ENCODE assay signal across 8 mouse cellular contexts in genomic region chr16:18411026-18411649, GRCm38 (mm10). TPM values are rescaled to one million over a fixed set of nuclear protein-coding genes. Genes with fewer than 3 reads are reported as not detected.
DNase-seq lines count a peak whose midpoint lies in the region; ATAC-seq and TF ChIP-seq lines count a peak whose summit lies in the region.

No protein-coding gene starts in this region.

- TF ChIP-seq POLR2A in bone marrow, adult 2 months (IDR thresholded peaks at IDR 0.05; ENCODE audit: borderline replicate concordance, control insufficient read depth, low read depth, low read length) = no peak

- H3K27ac ChIP-seq in forebrain, embryonic 13.5 days = no peak overlapping the region; the same call in 1 of the 2 replicates
- H3K27ac ChIP-seq in forebrain, embryonic 15.5 days (replicated peaks) = no peak overlapping the region
- peak overlapping the region; percentile 14 for H3K27ac ChIP-seq in bone marrow, adult 2 months (ENCODE audit: control insufficient read depth, insufficient read depth, low read depth, low read length, poor library complexity)
- peak overlapping the region; percentile 60 for H3K27ac ChIP-seq in hindbrain, embryonic 13.5 days
- peak overlapping the region; percentile 98 for H3K27ac ChIP-seq in macrophage

- H3K36me3 ChIP-seq in forebrain, embryonic 13.5 days (ENCODE audit: poor library complexity, severe bottlenecking) = peaks cover 53% of the 10 kb centered on the region
- H3K36me3 ChIP-seq in forebrain, embryonic 15.5 days = peaks cover 10% of the 10 kb centered on the region; the same call in 1 of the 2 replicates
- H3K36me3 ChIP-seq in hindbrain, embryonic 13.5 days = peaks cover 40% of the 10 kb centered on the region
- H3K36me3 ChIP-seq in macrophage (ENCODE audit: inconsistent target) = peaks cover 31% of the 10 kb centered on the region

- 0 out of 2 replicates have a peak overlapping the region, but pooled peaks have one; percentile 34 for H3K9ac ChIP-seq in forebrain, embryonic 13.5 days
- H3K9ac ChIP-seq in forebrain, embryonic 15.5 days (replicated peaks) = no peak overlapping the region
- peak overlapping the region; percentile 55; the same call in 1 of the 2 replicates for H3K9ac ChIP-seq in hindbrain, embryonic 13.5 days

- H3K79me2 ChIP-seq in macrophage (ENCODE audit: inconsistent target) = peaks cover 46% of the 10 kb centered on the region

- no peaks in the 10 kb centered on the region for H3K9me3 ChIP-seq in forebrain, embryonic 13.5 days (replicated peaks)
- H3K9me3 ChIP-seq in forebrain, embryonic 15.5 days = no peaks in the 10 kb centered on the region
- no peaks in the 10 kb centered on the region for H3K9me3 ChIP-seq in hindbrain, embryonic 13.5 days

- TF ChIP-seq CTCF in bone marrow, adult 2 months (IDR thresholded peaks at IDR 0.05; ENCODE audit: control insufficient read depth, insufficient read depth, low read length) = no peak

- peaks cover 26% of the 10 kb centered on the region for H3K4me1 ChIP-seq in forebrain, embryonic 13.5 days
- peaks cover 18% of the 10 kb centered on the region; the same call in 1 of the 2 replicates for H3K4me1 ChIP-seq in forebrain, embryonic 15.5 days
- peaks cover 13% of the 10 kb centered on the region for H3K4me1 ChIP-seq in bone marrow, adult 2 months (ENCODE audit: control insufficient read depth, insufficient read depth, low read length)
- peaks cover 38% of the 10 kb centered on the region for H3K4me1 ChIP-seq in hindbrain, embryonic 13.5 days (replicated peaks)

- intact Hi-C loops in left cerebral cortex, postnatal 10 days (cut with DNase I) = no loop called here

- H3K27me3 ChIP-seq in forebrain, embryonic 13.5 days = no peaks in the 10 kb centered on the region
- H3K27me3 ChIP-seq in forebrain, embryonic 15.5 days = no peaks in the 10 kb centered on the region
- H3K27me3 ChIP-seq in hindbrain, embryonic 13.5 days = no peaks in the 10 kb centered on the region

- H3K4me3 ChIP-seq in forebrain, embryonic 13.5 days = no peak overlapping the region
- H3K4me3 ChIP-seq in forebrain, embryonic 15.5 days = no peak overlapping the region
- no peak overlapping the region for H3K4me3 ChIP-seq in bone marrow, adult 2 months (replicated peaks; ENCODE audit: control insufficient read depth, low read depth, low read length)
- H3K4me3 ChIP-seq in hindbrain, embryonic 13.5 days = no peak overlapping the region
- peak overlapping the region; percentile 24 for H3K4me3 ChIP-seq in macrophage (ENCODE audit: inconsistent target)

- H3K4me2 ChIP-seq in forebrain, embryonic 13.5 days = no peak overlapping the region
- no peak overlapping the region for H3K4me2 ChIP-seq in forebrain, embryonic 15.5 days (replicated peaks)
- H3K4me2 ChIP-seq in hindbrain, embryonic 13.5 days = no peak overlapping the region

- DNase-seq in left cerebral cortex, postnatal 10 days (ENCODE audit: extremely low spot score in 1 of 2, low spot score in 2 of 2) = no peak
- no peak for DNase-seq in thymus, postnatal 25 days
- DNase-seq in right cerebral cortex, postnatal 10 days (ENCODE audit: low spot score in 2 of 2) = no peak

- ATAC-seq in forebrain, embryonic 13.5 days = no peak
- no peak for ATAC-seq in forebrain, embryonic 15.5 days (replicated peaks)
- 0 out of 2 replicates have a peak, but pooled peaks have one; percentile 11 for ATAC-seq in hindbrain, embryonic 13.5 days (ENCODE audit: low FRiP score)

- 57% methylated on average over 13 of the region's 13 CpGs for WGBS in forebrain, embryonic 13.5 days
- WGBS in forebrain, embryonic 15.5 days = 54% methylated on average over 13 of the region's 13 CpGs
- 91% methylated on average over 13 of the region's 13 CpGs for WGBS in bone marrow, adult 2 months
- WGBS in hindbrain, embryonic 13.5 days = 53% methylated on average over 13 of the region's 13 CpGs
- 95% methylated on average over 12 of the region's 13 CpGs for WGBS in macrophage (ENCODE audit: missing documents)

RNA-seq across cellular contexts. Expression of gene Txnrd2, which starts 15.0 kb away (rescaled TPM):
- 23.4 and 25.1 TPM in 2 replicates for polyA plus RNA-seq in forebrain, embryonic 13.5 days (2015; fragmentation: Nextera tagmentation; extraction: Ambion mirVana)
- polyA plus RNA-seq in forebrain, embryonic 15.5 days (2015; fragmentation: Nextera tagmentation; extraction: Ambion mirVana) = 24.2 and 26.3 TPM in 2 replicates
- polyA plus RNA-seq in bone marrow, adult 2 months (2011; ENCODE audit: insufficient read depth, insufficient read length, low replicate concordance, missing spikeins) = 66.6 and 86.0 TPM in 2 replicates
- 26.1 and 27.0 TPM in 2 replicates for polyA plus RNA-seq in hindbrain, embryonic 13.5 days (2015; fragmentation: Nextera tagmentation; extraction: Ambion mirVana)
- 10 to 100 TPM in 24 of 26 experiments, 1 to 10 TPM in 2; 4.9 to 44.5 (median 23.9) TPM for total RNA-seq in macrophage (2018; cell fraction: chromatin; rRNA removed)
- total RNA-seq in macrophage (2018; cell fraction: cytosol; rRNA removed) = 10 to 100 TPM; 12.3 to 18.8 (median 15.3) TPM
- total RNA-seq in macrophage (2018; cell fraction: nucleus; rRNA removed) = 10 to 100 TPM in 21 of 26 experiments, 1 to 10 TPM in 5; 7.5 to 31.9 (median 17.7) TPM
- polyA plus RNA-seq in macrophage (2018) = 10.3 to 16.8 TPM (median 14.7 TPM) in 3 replicates
- 10 to 100 TPM; 24.1 to 27.4 TPM for total RNA-seq in left cerebral cortex, postnatal 10 days (2021)

RNA-seq across cellular contexts. Expression of gene Comt, which starts 15.5 kb away (rescaled TPM):
- 64.0 and 70.1 TPM in 2 replicates for polyA plus RNA-seq in forebrain, embryonic 13.5 days (2015; fragmentation: Nextera tagmentation; extraction: Ambion mirVana)
- 83.0 and 84.4 TPM in 2 replicates for polyA plus RNA-seq in forebrain, embryonic 15.5 days (2015; fragmentation: Nextera tagmentation; extraction: Ambion mirVana)
- 40.6 and 53.8 TPM in 2 replicates for polyA plus RNA-seq in bone marrow, adult 2 months (2011; ENCODE audit: insufficient read depth, insufficient read length, low replicate concordance, missing spikeins)
- polyA plus RNA-seq in hindbrain, embryonic 13.5 days (2015; fragmentation: Nextera tagmentation; extraction: Ambion mirVana) = 85.9 and 88.5 TPM in 2 replicates
- 10 to 100 TPM in 20 of 26 experiments, 1 to 10 TPM in 6; 4.6 to 47.7 (median 18.7) TPM for total RNA-seq in macrophage (2018; cell fraction: chromatin; rRNA removed)
- 100 to 1,000 TPM in 20 of 26 experiments, 10 to 100 TPM in 6; 79.9 to 168 (median 109) TPM for total RNA-seq in macrophage (2018; cell fraction: cytosol; rRNA removed)
- total RNA-seq in macrophage (2018; cell fraction: nucleus; rRNA removed) = 10 to 100 TPM; 15.5 to 79.1 (median 41.2) TPM
- polyA plus RNA-seq in macrophage (2018) = 118 to 154 TPM (median 126 TPM) in 3 replicates
- 10 to 100 TPM; 65.2 to 66.3 TPM for total RNA-seq in left cerebral cortex, postnatal 10 days (2021)

Comparison
In these comparisons a context has a peak if more than half of its experiments do, and no peak if none do; other contexts are left out.
1. H3K27ac ChIP-seq: peak in bone marrow, adult 2 months (single experiment), hindbrain, embryonic 13.5 days (single experiment) and macrophage (single experiment); none in forebrain, embryonic 13.5 days (single experiment) and forebrain, embryonic 15.5 days (single experiment).